Mouse (Mus musculus) naive thymus-derived CD4-positive, alpha-beta T cell, adult 2 months (primary cell): ENCODE measurements around the gene Lsamp.

Source experiments
- DNase-seq: peaks from one replicate; pipeline ENCODE4 v3.0.0-alpha.2; 2011; ENCODE audit warnings: low read depth

Lsamp gene

GRCm38 (mm10) chr16:40271859-40272258 is 287.7 kb downstream of the Lsamp start:
- DNase-seq, result no peak

GRCm38 (mm10) chr16:40290132-40290531 is 306.0 kb downstream of the Lsamp start:
- no peak for DNase-seq

DNA sequence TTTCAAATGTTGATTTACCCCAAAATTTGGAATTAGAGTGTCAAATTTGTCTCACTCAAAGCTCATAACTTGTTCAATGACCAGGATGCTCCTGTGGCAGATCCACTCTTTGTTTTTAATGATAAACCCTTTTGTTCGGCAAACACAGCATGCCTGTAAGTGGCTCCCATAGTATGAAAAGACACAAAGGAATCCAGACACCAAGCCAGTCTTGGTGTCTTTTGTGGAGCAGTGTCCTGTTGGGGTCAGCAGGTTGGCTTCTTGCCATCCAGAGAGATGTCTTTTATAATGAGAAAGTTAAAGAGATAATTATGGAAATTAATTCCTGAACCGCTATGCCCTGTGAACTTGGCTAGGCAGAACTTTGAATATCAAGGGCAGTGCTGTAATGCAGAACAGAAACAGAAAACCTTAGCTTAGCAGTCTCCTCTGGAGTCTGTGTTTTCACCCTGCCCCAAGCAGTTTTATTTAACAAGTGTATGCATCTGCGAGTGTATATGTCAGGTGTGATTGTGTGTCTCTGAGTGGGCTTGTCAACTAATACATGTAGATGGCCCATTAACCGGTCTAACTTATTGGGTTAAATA is 310.2 kb downstream of the Lsamp start:
- no peak for DNase-seq

DNA sequence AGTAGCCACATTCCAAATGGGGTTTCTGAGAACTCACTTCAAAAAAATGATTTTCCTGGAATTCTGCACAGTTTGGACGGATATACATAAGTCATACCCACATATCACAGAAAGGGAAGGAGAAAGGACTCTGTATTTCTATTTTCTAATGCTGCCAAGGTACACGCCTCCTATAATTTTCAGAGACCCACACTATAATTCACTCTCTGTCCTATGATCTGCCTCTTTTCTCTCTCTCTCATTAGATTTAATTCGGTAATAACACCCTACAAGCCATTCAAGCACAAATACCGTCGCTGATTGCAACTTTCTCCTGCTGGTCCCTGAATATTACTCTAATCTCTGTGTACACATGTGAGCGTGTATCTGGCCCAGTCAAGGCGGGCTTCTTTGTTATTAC is 311.1 kb downstream of the Lsamp start:
- DNase-seq, result no peak

DNA sequence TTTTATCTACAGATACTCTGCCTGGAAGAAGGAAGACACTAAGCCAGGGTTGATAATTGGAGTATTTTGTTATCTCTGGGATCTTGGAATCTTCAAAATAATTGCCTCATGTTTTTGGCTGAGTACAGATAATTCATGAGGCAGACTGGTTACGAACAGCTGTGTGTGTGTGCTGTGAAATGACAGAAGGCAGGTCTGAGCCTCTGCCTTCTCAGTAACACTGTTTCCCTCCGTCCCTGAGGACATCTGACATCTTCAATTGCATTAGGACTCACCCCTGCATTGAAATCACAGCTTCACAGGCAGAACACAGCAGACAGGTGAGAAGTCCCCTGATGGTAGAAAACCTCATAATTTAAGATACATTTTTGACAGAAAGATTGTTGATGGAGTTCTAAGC is 323.5 kb downstream of the Lsamp start:
- no peak for DNase-seq

DNA sequence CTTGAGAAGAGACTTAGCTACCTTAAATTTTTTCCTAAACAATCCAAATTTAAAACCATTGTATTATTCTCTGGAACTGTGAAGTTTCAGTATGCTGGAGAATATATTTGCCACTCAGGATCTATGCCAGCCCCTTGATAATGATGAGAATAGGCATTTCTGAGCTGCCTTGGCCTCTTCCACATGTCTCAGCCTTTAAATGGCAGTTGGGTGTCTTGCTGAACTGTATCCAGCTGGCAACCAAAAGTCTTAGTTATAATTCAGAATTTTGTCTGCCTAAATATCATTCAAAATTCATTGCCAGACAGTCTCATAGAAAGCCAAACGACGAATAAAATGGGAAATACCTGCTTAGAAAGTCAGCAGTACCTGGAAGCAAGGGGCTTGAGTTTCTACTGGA is 332.0 kb downstream of the Lsamp start:
- no peak for DNase-seq

DNA sequence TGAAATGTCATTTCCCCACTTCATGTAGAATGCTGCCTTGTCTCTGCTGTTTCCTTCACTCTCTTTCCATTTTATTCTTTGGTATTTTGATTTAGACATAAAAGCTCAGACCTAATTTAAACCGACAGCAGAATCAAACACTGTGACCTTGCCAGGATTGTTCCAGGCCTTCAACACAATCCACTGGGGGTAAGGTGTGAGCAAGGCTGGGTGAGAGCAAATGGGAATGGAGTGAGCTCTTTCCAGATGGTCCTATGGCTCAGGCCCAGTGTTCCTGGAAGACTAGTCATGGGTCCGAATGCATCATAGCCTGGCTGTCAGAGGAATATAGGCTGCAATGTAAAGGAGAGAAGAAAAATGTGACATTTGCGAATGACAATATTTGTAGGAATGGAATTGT is 340.6 kb downstream of the Lsamp start:
- no peak for DNase-seq

DNA sequence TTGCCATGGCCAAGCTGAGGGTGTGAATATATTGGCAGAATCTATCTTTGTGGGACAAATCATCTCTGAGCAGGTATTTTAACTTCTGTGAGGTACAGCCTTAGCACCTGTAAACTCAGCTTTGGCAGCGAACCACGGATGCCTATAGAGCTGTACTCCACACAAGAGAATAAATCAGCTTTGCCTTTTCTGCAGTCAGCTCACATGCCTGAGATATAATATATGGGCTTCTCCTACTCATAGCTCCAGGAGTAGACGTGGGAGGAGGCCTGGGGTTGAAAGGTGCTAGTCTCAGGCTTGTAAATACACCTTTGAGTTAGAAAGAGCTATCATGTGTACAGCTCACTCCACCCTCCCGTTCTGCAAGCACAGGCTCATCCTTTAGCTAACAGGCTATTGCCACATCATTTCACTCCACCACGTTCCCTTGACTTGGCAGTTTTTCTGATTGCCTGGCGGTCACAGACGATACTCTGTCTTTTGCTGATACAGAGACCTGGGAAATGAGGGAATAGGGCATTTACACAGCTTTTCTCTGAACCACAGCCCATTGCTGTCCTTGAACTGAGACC is 344.2 kb downstream of the Lsamp start:
- no peak for DNase-seq

GRCm38 (mm10) chr16:40369677-40370076 is 385.5 kb downstream of the Lsamp start:
- no peak for DNase-seq

GRCm38 (mm10) chr16:40371291-40371690 is 387.1 kb downstream of the Lsamp start:
- no peak for DNase-seq

DNA sequence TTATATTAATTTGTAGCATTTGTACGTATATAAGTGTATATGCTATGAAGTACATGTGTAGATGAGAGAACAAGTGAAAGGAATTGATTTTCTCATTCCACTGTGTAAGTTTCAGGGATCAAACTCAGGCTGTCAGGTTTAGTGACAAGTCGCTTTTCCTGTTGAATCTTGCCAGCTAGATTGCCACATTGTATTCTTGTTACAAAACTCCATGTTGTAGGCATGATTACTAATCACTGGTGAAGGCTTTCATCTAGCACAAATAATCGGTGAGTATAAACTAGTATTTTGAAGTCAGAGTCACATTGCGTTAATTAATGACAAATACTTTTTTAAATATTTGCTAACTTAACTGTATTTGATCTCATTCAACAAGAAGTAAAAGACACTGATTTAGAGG is 391.2 kb downstream of the Lsamp start:
- DNase-seq, result no peak

- DNase-seq, result no peak
Measured at GRCm38 (mm10) chr16:40377129-40377799, 393.1 kb downstream of the Lsamp start.

DNA sequence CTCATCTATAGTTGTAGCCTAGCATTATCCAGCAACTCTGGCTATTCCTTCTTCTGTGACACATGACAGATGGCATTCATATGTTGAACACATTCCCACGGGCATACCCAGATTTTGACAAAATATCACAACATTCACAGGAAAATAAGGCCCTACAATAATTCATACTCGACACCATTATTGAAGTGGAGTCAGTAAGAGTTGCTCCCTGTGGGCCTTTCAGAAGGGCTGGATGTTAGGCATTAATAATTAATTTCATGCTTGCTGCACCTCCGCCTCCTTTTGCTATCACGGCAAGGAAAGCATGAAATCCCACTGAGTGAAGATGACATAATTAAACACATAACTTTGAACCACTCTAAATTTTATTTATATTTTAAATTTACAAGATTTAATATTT is 407.9 kb downstream of the Lsamp start:
- no peak for DNase-seq

DNA sequence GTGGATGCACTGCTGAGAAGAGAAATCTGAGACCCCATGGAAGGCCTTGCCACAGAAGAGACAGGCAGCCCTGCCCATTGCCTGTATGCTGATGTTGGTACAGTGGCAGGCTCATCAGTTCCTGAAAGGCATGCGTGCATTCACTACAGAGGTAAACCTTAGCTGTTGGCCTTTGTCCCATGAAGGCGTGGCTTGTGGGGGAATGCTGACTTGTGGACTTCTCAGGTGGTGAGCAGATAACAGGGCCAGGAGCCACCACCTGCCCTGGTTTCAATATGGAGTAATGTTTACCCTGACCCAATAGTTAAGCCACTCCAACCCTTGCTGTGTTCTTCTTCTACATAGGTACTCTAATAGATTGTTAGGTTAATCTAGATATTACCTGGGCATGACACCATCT is 415.4 kb downstream of the Lsamp start:
- DNase-seq, result no peak

- no peak for DNase-seq
Measured at GRCm38 (mm10) chr16:40434280-40434679, 450.1 kb downstream of the Lsamp start.

DNA sequence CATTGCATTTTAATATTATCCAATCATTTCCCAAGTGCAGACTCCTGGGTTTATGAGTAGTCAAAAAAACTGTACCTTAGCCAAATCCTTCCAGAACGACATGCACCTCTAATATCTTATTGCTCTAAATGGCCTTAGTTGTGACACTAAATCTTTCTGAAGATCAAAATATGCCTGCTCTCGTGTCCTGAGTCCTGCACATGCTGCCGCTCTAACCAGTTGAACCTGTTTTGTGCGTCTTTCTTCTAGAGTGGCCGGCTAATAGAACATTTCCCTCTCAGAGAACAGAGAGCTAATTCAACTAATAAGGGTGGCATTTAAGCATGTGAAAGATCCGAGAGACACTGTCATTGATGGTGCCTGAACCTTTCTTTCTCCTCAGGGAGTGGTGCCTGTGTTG is 452.3 kb downstream of the Lsamp start:
- DNase-seq, result no peak

GRCm38 (mm10) chr16:40437879-40438278 is 453.7 kb downstream of the Lsamp start:
- DNase-seq, result no peak

DNA sequence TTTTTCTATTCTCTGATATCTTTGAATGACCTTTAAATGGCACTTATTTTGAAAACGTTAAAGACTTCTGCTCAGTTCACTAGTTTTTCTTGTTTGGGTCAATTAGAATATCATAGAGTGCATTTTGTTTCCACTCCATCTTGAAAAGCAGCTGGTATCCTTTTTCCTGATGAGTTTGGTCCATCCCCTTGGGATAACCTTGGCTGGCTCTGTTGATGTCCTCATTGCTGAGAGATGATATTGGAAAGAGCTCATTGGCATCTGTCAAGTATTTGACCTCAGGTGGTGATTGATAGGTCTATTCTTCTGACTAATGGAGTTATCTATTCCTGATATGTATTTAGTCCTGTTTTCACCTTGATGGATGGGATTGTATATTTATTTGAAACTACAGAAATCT is 454.7 kb downstream of the Lsamp start:
- no peak for DNase-seq

GRCm38 (mm10) chr16:40446587-40446986 is 462.4 kb downstream of the Lsamp start:
- DNase-seq, result no peak

- DNase-seq, result no peak
Measured at GRCm38 (mm10) chr16:40463411-40464058, 479.4 kb downstream of the Lsamp start.

DNA sequence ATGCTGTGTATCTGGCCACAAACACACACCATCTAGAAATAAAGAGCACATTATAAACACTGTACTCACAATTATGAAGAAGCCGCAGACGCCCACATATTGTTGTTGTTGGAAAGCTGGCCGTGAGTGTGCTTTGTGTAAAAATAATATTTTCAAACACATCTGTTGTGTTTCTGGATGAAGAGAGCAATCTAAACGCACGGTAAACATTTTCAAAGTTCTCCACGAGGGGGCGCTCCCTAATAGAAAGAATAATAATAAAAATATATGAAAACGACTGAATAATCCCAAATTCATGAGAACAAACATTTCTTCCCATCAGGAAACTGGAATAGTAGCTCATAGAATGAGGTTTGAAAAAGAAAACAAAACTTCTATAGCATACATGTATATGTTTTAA is 482.4 kb downstream of the Lsamp start:
- no peak for DNase-seq

DNA sequence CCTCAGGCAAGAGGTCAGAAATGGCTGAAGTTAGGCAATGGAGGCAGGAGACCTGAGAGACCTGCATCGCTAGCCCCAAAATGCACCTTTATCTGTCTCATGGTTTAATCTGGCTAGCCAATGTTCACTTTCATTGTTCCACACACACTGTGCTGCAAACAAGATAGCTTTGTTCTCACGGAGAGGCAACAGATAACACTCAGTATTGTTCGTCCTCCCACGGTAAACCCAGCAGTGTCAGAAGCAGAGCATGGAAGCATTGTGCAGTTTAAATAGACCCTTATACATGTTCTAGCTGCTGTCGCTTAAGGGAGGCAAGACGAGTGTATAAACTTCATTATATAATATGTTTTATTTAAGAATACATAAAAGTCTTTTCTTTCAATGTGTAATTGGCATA is 486.8 kb downstream of the Lsamp start:
- no peak for DNase-seq

- DNase-seq, result no peak
Measured at GRCm38 (mm10) chr16:40471967-40472366, 487.8 kb downstream of the Lsamp start.
